Mouse (Mus musculus): ENCODE measurements around the gene Cpne5. TPM values are rescaled to one million over a fixed set of nuclear protein-coding genes. Genes with fewer than 3 reads are reported as not detected.
"Not testable (repeated sequence)": the region's sequence is repeated elsewhere in the genome, so short reads cannot be mapped to it uniquely, and the experiment has no call there.

The Cpne5 gene
- polyA plus RNA-seq, 1 experiment from 2014 or later = 5.3 TPM

DNA sequence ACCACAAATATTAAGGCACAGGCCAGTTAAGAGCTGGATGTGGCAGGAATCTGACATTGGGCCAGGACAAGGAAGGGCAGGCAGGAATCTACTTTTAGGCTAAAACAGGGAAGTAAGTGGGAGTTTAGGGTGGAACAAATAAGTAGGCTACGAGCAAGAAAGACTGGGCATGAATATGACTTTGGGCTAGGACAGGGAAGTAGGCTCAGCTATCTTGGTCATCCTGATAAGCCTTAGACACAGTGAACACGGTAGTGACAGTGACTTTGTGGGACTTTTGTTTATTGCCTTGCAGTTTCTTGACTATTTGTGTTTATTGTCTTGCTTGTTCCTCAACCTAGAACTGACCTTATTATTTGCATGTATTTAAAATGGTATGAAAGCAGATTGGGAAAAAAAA, 15.3 kb upstream of the Cpne5 start:
- WGBS = 87% methylated on average over 2 of the region's 2 CpGs
- Histone ChIP-seq H3K4me1 (replicated peaks; ENCODE audit: insufficient read depth, low read length) (peaks cover 6% of the 10 kb centered on the region; the same call in 1 of the 2 replicates), H3K27ac (no peak overlapping the region), H3K4me3 (replicated peaks; ENCODE audit: low read depth, low read length) (no peak overlapping the region), H3K27me3 (ENCODE audit: insufficient read depth, low read length) (no peaks in the 10 kb centered on the region), H3K9me3 (replicated peaks; ENCODE audit: low read length) (no peaks in the 10 kb centered on the region), H3K9ac (ENCODE audit: low read depth, low read length) (no peak overlapping the region), H3K4me2 (ENCODE audit: low read length) (no peak overlapping the region), H3K36me3 (ENCODE audit: insufficient read depth, low read length) (peaks cover 18% of the 10 kb centered on the region)
- no peak for ATAC-seq (replicated peaks; ENCODE audit: low FRiP score, low read depth)
- DNase-seq (ENCODE audit: low spot score) = no peak
- no peak for TF ChIP-seq CTCF (IDR thresholded peaks at IDR 0.05; ENCODE audit: low read depth)

- Histone ChIP-seq H3K27ac (no peak overlapping the region), H3K4me3 (replicated peaks; ENCODE audit: low read depth, low read length) (no peak overlapping the region), H3K36me3 (ENCODE audit: insufficient read depth, low read length) (peaks cover 14% of the 10 kb centered on the region; the same call in 1 of the 2 replicates), H3K4me1 (replicated peaks; ENCODE audit: insufficient read depth, low read length) (peaks cover 6% of the 10 kb centered on the region; the same call in 1 of the 2 replicates), H3K9ac (ENCODE audit: low read depth, low read length) (no peak overlapping the region), H3K9me3 (replicated peaks; ENCODE audit: low read length) (no peaks in the 10 kb centered on the region), H3K4me2 (ENCODE audit: low read length) (no peak overlapping the region), H3K27me3 (ENCODE audit: insufficient read depth, low read length) (no peaks in the 10 kb centered on the region)
- no peak for TF ChIP-seq CTCF (IDR thresholded peaks at IDR 0.05; ENCODE audit: low read depth)
- 69% methylated on average over 15 of the region's 15 CpGs for WGBS
- DNase-seq (ENCODE audit: low spot score) (peak; percentile 28), ATAC-seq (replicated peaks; ENCODE audit: low FRiP score, low read depth) (peak; percentile 44)
These were observed 13.8 kb upstream of the Cpne5 start for GRCm38 (mm10) chr17:29251608-29252390.

DNA sequence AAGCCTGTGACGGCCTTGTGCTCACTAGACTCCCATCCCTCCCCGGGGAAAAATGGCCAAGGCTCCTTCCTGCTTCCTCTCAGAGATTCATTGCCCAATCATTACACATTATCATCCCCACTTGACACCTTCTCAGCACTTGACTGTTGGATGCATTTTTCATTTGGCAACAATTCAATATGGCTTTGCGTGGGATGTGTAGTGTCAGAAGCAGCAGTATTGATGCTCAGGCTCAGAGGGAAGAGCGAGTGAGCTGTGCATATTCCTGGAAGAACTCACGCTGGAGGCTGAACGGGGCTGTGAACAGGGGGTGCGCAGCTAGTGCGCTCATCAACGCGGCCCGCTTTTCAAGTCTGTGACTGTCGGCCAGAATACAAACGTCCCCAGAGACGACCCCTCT, 13.0 kb upstream of the Cpne5 start:
- H3K4me2 ChIP-seq (ENCODE audit: low read length); H3K9me3 ChIP-seq (replicated peaks; ENCODE audit: low read length); H3K27me3 ChIP-seq (ENCODE audit: insufficient read depth, low read length); H3K4me3 ChIP-seq (replicated peaks; ENCODE audit: low read depth, low read length); ATAC-seq (replicated peaks; ENCODE audit: low FRiP score, low read depth); H3K4me1 ChIP-seq (replicated peaks; ENCODE audit: insufficient read depth, low read length); DNase-seq (ENCODE audit: low spot score); H3K9ac ChIP-seq (ENCODE audit: low read depth, low read length); H3K27ac ChIP-seq: not testable (repeated sequence)
- 85% methylated on average over 14 of the region's 14 CpGs for WGBS
- H3K36me3 ChIP-seq (ENCODE audit: insufficient read depth, low read length) = peaks cover 14% of the 10 kb centered on the region; the same call in 1 of the 2 replicates

DNA sequence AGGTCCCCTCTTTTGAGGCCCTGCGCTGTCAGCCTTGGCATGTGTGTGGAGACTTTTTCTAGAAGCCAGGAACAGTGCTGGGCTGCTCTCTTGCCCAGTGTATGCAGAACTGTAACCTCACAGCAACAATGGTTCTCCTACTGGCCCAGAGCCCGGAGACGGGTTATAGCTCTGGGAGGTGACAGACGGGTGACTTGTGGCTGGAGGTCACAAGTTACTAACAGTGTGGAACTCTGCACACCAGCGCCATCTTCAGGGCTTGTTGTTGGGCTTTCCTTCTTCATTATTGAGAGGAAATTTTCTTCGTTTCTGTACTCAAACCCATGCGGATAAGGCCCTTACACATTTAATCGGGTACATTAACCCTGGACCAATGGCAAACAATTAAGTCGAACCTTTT, 11.5 kb upstream of the Cpne5 start:
- no peak overlapping the region for H3K9ac ChIP-seq (ENCODE audit: low read depth, low read length)
- TF ChIP-seq CTCF (IDR thresholded peaks at IDR 0.05; ENCODE audit: low read depth) = peak; percentile 64
- H3K4me1 ChIP-seq (replicated peaks; ENCODE audit: insufficient read depth, low read length) = no peaks in the 10 kb centered on the region; the same call in none of the 2 replicates
- peak; percentile 78 for DNase-seq (ENCODE audit: low spot score)
- H3K4me3 ChIP-seq (replicated peaks; ENCODE audit: low read depth, low read length) = no peak overlapping the region
- H3K27me3 ChIP-seq (ENCODE audit: insufficient read depth, low read length) = no peaks in the 10 kb centered on the region
- H3K4me2 ChIP-seq (ENCODE audit: low read length) = no peak overlapping the region
- peaks cover 14% of the 10 kb centered on the region; the same call in 1 of the 2 replicates for H3K36me3 ChIP-seq (ENCODE audit: insufficient read depth, low read length)
- WGBS = 54% methylated on average over 9 of the region's 9 CpGs
- H3K27ac ChIP-seq = no peak overlapping the region
- ATAC-seq (replicated peaks; ENCODE audit: low FRiP score, low read depth) = no peak
- H3K9me3 ChIP-seq (replicated peaks; ENCODE audit: low read length) = no peaks in the 10 kb centered on the region

GRCm38 (mm10) chr17:29247881-29248280, 9.9 kb upstream of the Cpne5 start:
- TF ChIP-seq CTCF (IDR thresholded peaks at IDR 0.05; ENCODE audit: low read depth) = no peak
- 62% methylated on average over 13 of the region's 13 CpGs for WGBS
- H3K4me1 ChIP-seq (replicated peaks; ENCODE audit: insufficient read depth, low read length) = no peaks in the 10 kb centered on the region; the same call in none of the 2 replicates
- no peak for ATAC-seq (replicated peaks; ENCODE audit: low FRiP score, low read depth)
- H3K4me3 ChIP-seq (replicated peaks; ENCODE audit: low read depth, low read length) = no peak overlapping the region
- no peak overlapping the region for H3K9ac ChIP-seq (ENCODE audit: low read depth, low read length)
- no peak overlapping the region for H3K27ac ChIP-seq
- H3K36me3 ChIP-seq (ENCODE audit: insufficient read depth, low read length) = peaks cover 14% of the 10 kb centered on the region; the same call in 1 of the 2 replicates
- no peak for DNase-seq (ENCODE audit: low spot score)
- H3K9me3 ChIP-seq (replicated peaks; ENCODE audit: low read length) = no peaks in the 10 kb centered on the region
- H3K4me2 ChIP-seq (ENCODE audit: low read length) = no peak overlapping the region
- no peaks in the 10 kb centered on the region for H3K27me3 ChIP-seq (ENCODE audit: insufficient read depth, low read length)

- H3K4me1 ChIP-seq (replicated peaks; ENCODE audit: insufficient read depth, low read length) = no peaks in the 10 kb centered on the region; the same call in 1 of the 2 replicates
- TF ChIP-seq CTCF (IDR thresholded peaks at IDR 0.05; ENCODE audit: low read depth) = peak; percentile 95
- peak; percentile 95 for DNase-seq (ENCODE audit: low spot score)
- WGBS = 15% methylated on average over 5 of the region's 5 CpGs
- H3K4me2 ChIP-seq (ENCODE audit: low read length) = no peak overlapping the region
- no peak overlapping the region for H3K27ac ChIP-seq
- ATAC-seq (replicated peaks; ENCODE audit: low FRiP score, low read depth) = no peak; the same call in 1 of the 2 replicates
- H3K27me3 ChIP-seq (ENCODE audit: insufficient read depth, low read length) = no peaks in the 10 kb centered on the region
- peaks cover 14% of the 10 kb centered on the region; the same call in 1 of the 2 replicates for H3K36me3 ChIP-seq (ENCODE audit: insufficient read depth, low read length)
- no peak overlapping the region for H3K9ac ChIP-seq (ENCODE audit: low read depth, low read length)
- no peak overlapping the region for H3K4me3 ChIP-seq (replicated peaks; ENCODE audit: low read depth, low read length)
- H3K9me3 ChIP-seq (replicated peaks; ENCODE audit: low read length) = no peaks in the 10 kb centered on the region
These were observed 8.6 kb upstream of the Cpne5 start for GRCm38 (mm10) chr17:29246602-29247001.
